Mouse (Mus musculus) midbrain, embryonic 14.5 days (tissue): ENCODE results near the gene Mageb4. TPM values are rescaled to one million over a fixed set of nuclear protein-coding genes. Genes with fewer than 3 reads are reported as not detected.
"Not testable (repeated sequence)": the region's sequence is repeated elsewhere in the genome, so short reads cannot be mapped to it uniquely, and the experiment has no call there.

Experiments
- ATAC-seq: fragments of 200-750 bp; cut with Nextera tagmentation; 2 replicates; pipeline ENCODE4 v1.8.0; 2017; ENCODE audit warnings: moderate number of reproducible peaks, moderate library complexity; ENCODE audit not compliant: low FRiP score, low TSS enrichment
- DNase-seq: peaks from one replicate; pipeline ENCODE4 v3.0.0-alpha.2; 2015
- H3K27ac ChIP-seq: fragments of 300-500 bp; sonication (generic); replicated peaks from 2 replicates; pipeline ENCODE4 v1.5.1; 2014; ENCODE audit warnings: mild to moderate bottlenecking, low read depth, low read length, moderate library complexity
- H3K27me3 ChIP-seq: fragments of 300-500 bp; sonication (generic); 2 replicates; pipeline ENCODE4 v1.6.1; 2014; ENCODE audit warnings: low read length, control low read depth, mixed read lengths; ENCODE audit not compliant: control insufficient read depth, insufficient read depth
- H3K36me3 ChIP-seq: fragments of 300-500 bp; sonication (generic); 2 replicates; pipeline ENCODE4 v1.6.1; 2014; ENCODE audit warnings: low read length, control low read depth; ENCODE audit not compliant: control insufficient read depth, insufficient read depth
- H3K4me1 ChIP-seq: fragments of 300-500 bp; sonication (generic); 2 replicates; pipeline ENCODE4 v1.6.1; 2014; ENCODE audit warnings: mild to moderate bottlenecking, antibody characterized with exemption, low read length, control low read depth; ENCODE audit not compliant: control insufficient read depth, insufficient read depth
- H3K4me2 ChIP-seq: fragments of 300-500 bp; sonication (generic); 2 replicates; pipeline ENCODE4 v1.6.1; 2014; ENCODE audit warnings: mild to moderate bottlenecking, low read length, moderate library complexity
- H3K4me3 ChIP-seq: fragments of 300-500 bp; sonication (generic); replicated peaks from 2 replicates; pipeline ENCODE4 v1.5.1; 2014; ENCODE audit warnings: low read depth, low read length
- H3K9ac ChIP-seq: fragments of 300-500 bp; sonication (generic); replicated peaks from 2 replicates; pipeline ENCODE4 v1.6.1; 2014; ENCODE audit warnings: mild to moderate bottlenecking, low read length, moderate library complexity
- H3K9me3 ChIP-seq: fragments of 300-500 bp; sonication (generic); 2 replicates; pipeline ENCODE4 v1.6.1; 2016; ENCODE audit warnings: low read length, control low read depth, mixed read lengths; ENCODE audit not compliant: control insufficient read depth
- WGBS: fragments of 180-500 bp; shearing (Covaris S2); extraction: QIAGEN DNeasy Blood & Tissue Kit; methylation state at CpG from one replicate; pipeline ENCODE4 v1.1.7; 2014; 5-methylcytosine and 5-hydroxymethylcytosine counted together
- polyA plus RNA-seq: library from polyadenylated mRNA; unstranded; fragments of >200 nt; fragmentation: Nextera tagmentation; extraction: Ambion mirVana; gene quantifications from 2 replicates; pipeline ENCODE4 v1.2.1, GENCODE M21; 2014

Mageb4 gene
- not detected in 2 replicates for polyA plus RNA-seq

DNA sequence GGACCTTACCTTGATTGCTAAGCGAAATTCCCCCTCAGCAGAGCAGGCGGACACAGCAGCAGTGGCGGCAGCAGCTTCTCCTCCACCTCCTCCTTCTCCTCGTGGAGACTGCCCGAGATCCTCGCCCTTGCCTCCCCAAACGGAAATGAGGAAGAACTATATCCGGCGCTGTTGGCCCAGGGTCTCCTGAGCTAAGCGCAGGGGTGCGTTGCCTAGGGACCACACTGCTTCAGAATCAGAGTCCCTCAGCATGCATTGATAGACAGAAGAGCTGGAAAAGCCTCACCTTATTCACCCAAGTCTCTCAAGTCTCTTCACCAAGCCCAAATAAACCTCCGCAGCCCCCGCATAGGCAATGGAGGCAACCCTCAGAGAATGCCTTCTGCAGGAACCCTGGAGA, at the start of gene Mageb4:
Mageb4 (minus strand) TSS at position 101 of the 400 bp plus-strand sequence.
- not testable (repeated sequence) for DNase-seq, H3K27ac ChIP-seq, H3K9ac ChIP-seq, ATAC-seq, H3K4me3 ChIP-seq, H3K36me3 ChIP-seq, H3K4me1 ChIP-seq, H3K4me2 ChIP-seq, H3K9me3 ChIP-seq, H3K27me3 ChIP-seq
- WGBS = no CpG with 5 or more reads among the region's 13 CpGs

DNA sequence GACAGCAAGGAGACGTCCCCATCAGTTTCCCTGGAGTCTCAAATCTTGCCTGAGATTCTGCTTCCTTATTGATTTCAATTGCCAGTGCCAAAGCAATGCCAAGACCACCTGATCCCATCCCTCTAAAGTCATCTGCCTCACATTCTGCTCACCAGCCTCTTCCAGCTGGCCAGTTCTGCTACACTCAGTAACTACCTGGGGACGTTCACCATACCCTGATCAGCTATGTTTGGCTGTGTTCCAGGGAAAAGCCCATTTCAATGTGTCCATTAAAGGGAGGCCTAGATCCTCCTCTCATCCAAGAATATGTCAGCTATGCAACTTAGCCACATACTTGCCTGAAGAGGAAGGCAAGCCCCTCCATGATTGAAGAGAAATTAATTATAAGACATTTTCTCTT, 20.3 kb downstream of the Mageb4 start:
- H3K4me2 ChIP-seq, DNase-seq, H3K9ac ChIP-seq, H3K4me3 ChIP-seq, H3K27ac ChIP-seq, H3K27me3 ChIP-seq, ATAC-seq, H3K36me3 ChIP-seq, H3K4me1 ChIP-seq, H3K9me3 ChIP-seq: not testable (repeated sequence)
- 68% methylated on average over 1 of the region's 2 CpGs for WGBS

DNA sequence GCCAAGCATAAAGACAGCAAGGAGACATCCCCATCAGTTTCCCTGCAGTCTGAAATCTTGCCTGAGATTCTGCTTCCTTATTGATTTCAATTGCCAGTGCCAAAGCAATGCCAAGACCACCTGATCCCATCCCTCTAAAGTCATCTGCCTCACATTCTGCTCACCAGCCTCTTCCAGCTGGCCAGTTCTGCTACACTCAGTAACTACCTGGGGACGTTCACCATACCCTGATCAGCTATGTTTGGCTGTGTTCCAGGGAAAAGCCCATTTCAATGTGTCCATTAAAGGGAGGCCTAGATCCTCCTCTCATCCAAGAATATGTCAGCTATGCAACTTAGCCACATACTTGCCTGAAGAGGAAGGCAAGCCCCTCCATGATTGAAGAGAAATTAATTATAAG, 58.9 kb downstream of the Mageb4 start:
- not testable (repeated sequence) for ATAC-seq, DNase-seq, H3K36me3 ChIP-seq, H3K9ac ChIP-seq, H3K4me1 ChIP-seq, H3K27ac ChIP-seq, H3K9me3 ChIP-seq, H3K4me3 ChIP-seq, H3K4me2 ChIP-seq, H3K27me3 ChIP-seq
- no CpG with 5 or more reads among the region's 1 CpGs for WGBS

DNA sequence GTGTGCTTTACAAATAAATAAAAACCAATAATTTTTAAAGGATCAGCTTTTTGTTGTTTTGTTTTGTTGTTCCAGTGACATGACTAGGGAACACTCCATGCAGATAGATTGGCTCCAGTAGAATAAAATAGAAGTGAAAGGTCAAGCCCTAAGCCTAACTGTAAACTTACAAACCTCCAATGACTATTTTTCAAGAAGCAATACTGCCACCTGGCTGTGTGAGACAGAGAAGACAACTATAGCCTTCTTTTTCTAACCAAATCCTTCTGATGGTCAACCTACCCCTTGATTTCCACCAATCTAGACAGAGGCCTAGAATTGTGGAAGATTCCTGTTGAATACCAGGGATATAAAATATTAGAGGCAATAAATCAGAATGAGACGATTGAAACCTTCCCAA, 67.6 kb downstream of the Mageb4 start:
- H3K36me3 ChIP-seq = no peaks in the 10 kb centered on the region
- WGBS = no CpG with 5 or more reads among the region's 1 CpGs
- ATAC-seq (no peak), DNase-seq (no peak)
- no peak overlapping the region for H3K27ac ChIP-seq
- H3K27me3 ChIP-seq = no peaks in the 10 kb centered on the region
- H3K9me3 ChIP-seq = no peaks in the 10 kb centered on the region
- H3K4me3 ChIP-seq = no peak overlapping the region
- no peaks in the 10 kb centered on the region for H3K4me1 ChIP-seq
- no peak overlapping the region for H3K9ac ChIP-seq
- no peak overlapping the region for H3K4me2 ChIP-seq

Other genes starting within 250 kb of the Mageb4 start
- gene Nr0b1, start 113.3 kb downstream of the Mageb4 start, polyA plus RNA-seq = 0.16 and 0.78 TPM in 2 replicates